Mouse (Mus musculus) cortical plate, adult 2 months (tissue): Measurements from ENCODE around the gene Capns1.

Experiments used
- CTCF ChIP-seq: fragments of 200-500 bp; IDR thresholded peaks from 2 replicates; pipeline ENCODE4 v1.5.1; 2011; ENCODE audit warnings: mild to moderate bottlenecking, control low read depth, low read length; ENCODE audit not compliant: insufficient read depth; ENCODE audit errors: extremely low read depth
- POLR2A ChIP-seq: fragments of 200-500 bp; IDR thresholded peaks from 2 replicates; pipeline ENCODE4 v1.6.1; 2011; ENCODE audit warnings: mild to moderate bottlenecking, low read length, control low read depth; ENCODE audit not compliant: insufficient read depth; ENCODE audit errors: extremely low read depth

DNA sequence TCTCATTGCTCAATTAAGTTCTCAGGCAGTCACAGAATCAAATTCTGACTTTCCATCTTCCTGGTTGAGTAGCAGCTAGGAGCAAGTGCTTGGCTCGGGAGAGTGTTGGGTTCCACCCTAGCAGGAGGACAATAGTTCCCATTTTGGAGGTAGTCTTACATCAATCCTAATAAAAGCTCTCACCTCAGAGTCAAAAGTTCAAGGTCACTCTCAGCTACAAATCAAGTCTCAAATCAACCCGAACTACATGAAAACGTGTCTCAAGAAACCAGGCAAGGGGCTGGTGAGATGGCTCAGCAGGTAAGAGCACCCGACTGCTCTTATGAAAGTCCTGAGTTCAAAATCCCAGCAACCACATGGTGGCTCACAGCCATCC, 9.5 kb downstream of the Capns1 start:
- no peak for TF ChIP-seq CTCF
- no peak for TF ChIP-seq POLR2A
